8 mouse cellular contexts compared by ENCODE assay signal in the genomic region with DNA sequence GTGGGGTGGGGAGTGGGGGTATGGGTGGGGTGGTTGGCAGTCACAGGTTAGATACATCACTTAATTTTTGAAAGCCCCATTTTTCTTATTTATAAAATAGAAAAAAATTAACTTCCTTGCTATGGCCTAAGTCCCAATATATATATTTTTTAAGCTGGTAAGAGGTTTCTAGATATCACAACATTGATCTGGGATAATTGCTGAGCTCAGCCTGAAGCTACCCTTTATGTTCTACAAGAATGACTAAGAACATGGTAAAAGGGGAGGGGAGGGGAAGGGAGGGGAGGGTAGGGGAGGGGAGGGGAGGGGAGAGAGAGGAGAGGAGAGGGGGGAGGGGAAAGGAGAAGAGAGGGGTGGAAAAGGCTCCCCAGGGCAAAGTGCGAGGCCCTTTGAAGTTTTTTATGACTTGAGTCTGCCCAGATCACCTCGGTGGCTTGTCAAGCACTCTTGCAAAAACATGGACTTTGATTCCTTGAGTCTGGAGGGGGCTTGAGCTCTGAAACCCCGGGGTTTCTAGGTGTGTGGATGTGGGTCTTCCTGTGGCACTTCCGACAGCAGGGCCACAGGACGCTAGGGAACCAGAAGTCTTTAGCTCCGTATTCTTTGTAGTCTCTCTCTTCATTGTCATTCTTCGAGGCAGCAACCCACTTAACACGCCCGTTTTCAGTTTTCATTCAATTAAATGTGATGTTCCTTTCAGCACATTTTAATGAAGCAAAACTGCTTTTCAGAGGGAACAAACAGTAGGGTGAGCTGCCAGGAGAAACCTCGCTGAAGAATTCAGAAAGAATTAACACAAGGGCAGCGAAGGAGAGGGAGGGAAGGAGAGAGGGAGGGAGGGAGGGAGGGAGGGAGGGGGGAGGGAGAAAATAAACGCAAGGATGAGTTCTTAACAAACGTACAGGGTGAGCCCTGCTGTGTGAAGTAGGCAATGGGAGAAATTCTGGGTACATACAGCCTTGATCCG. TPM values are rescaled to one million over a fixed set of nuclear protein-coding genes. Genes with fewer than 3 reads are reported as not detected.
DNase-seq lines count a peak whose midpoint lies in the region; ATAC-seq and TF ChIP-seq lines count a peak whose summit lies in the region.

No protein-coding gene starts in this region.

- H3K36me3 ChIP-seq in heart, postnatal 0 days (replicated peaks; ENCODE audit: control insufficient read depth, insufficient read depth, low read length) = no peaks in the 10 kb centered on the region
- no peaks in the 10 kb centered on the region for H3K36me3 ChIP-seq in liver, embryonic 15.5 days (replicated peaks)

- no peak for DNase-seq in heart, postnatal 0 days (ENCODE audit: low spot score)
- no peak for DNase-seq in heart, adult 9 months (ENCODE audit: low spot score in 2 of 2)
- DNase-seq in embryo, embryonic 9.5 days (ENCODE audit: extremely low spot score) = peak; percentile 57
- DNase-seq in thymus, postnatal 0 days (ENCODE audit: low spot score) = peak; percentile 48
- DNase-seq in right cerebral cortex, postnatal 25 days = no peak
- DNase-seq in adrenal gland, postnatal 4 days (ENCODE audit: low spot score in 2 of 2) = no peak

- H3K4me3 ChIP-seq in heart, postnatal 0 days (ENCODE audit: low read depth, low read length) = peak overlapping the region; percentile 33
- H3K4me3 ChIP-seq in liver, embryonic 15.5 days (replicated peaks) = peak overlapping the region; percentile 40

- no peaks in the 10 kb centered on the region for H3K9me3 ChIP-seq in heart, postnatal 0 days (replicated peaks; ENCODE audit: control insufficient read depth, low read length)
- H3K9me3 ChIP-seq in liver, embryonic 15.5 days (replicated peaks) = no peaks in the 10 kb centered on the region

- peaks cover 4% of the 10 kb centered on the region; the same call in 1 of the 2 replicates for H3K4me1 ChIP-seq in heart, postnatal 0 days (ENCODE audit: control insufficient read depth, insufficient read depth)
- H3K4me1 ChIP-seq in liver, embryonic 15.5 days (replicated peaks) = peaks cover 33% of the 10 kb centered on the region

- no peak for ATAC-seq in heart, postnatal 0 days (ENCODE audit: insufficient read depth, low read depth)
- peak; percentile 8 for ATAC-seq in inflammation-experienced regulatory T-cells, adult 6 months
- ATAC-seq in liver, embryonic 15.5 days (ENCODE audit: insufficient read depth) = no peak

- no peak for TF ChIP-seq CTCF in heart, postnatal 0 days (IDR thresholded peaks at IDR 0.05; ENCODE audit: low read depth)

- no peak overlapping the region for H3K27ac ChIP-seq in heart, postnatal 0 days (ENCODE audit: low read depth)
- H3K27ac ChIP-seq in liver, embryonic 15.5 days (replicated peaks) = peak overlapping the region; percentile 31; the same call in 1 of the 2 replicates

- no peaks in the 10 kb centered on the region for H3K27me3 ChIP-seq in heart, postnatal 0 days (ENCODE audit: control insufficient read depth, insufficient read depth, low read length)
- 0 out of 2 replicates have a peak, but pooled peaks cover 3% of the 10 kb centered on the region for H3K27me3 ChIP-seq in liver, embryonic 15.5 days

- peak overlapping the region; percentile 45 for H3K9ac ChIP-seq in heart, postnatal 0 days (replicated peaks; ENCODE audit: low read depth, low read length)
- peak overlapping the region; percentile 54 for H3K9ac ChIP-seq in liver, embryonic 15.5 days

- no peak for TF ChIP-seq EP300 in heart, postnatal 0 days (IDR thresholded peaks at IDR 0.05; ENCODE audit: low read depth)

- 6% methylated on average over 14 of the region's 14 CpGs for WGBS in heart, postnatal 0 days
- WGBS in liver, embryonic 15.5 days (ENCODE audit: insufficient replicate concordance) = 11% methylated on average over 14 of the region's 14 CpGs

- peak overlapping the region; percentile 49 for H3K4me2 ChIP-seq in heart, postnatal 0 days (ENCODE audit: low read depth, low read length)
- peak overlapping the region; percentile 63 for H3K4me2 ChIP-seq in liver, embryonic 15.5 days

RNA-seq across cellular contexts. Expression of gene Bmp2k, which starts 33.1 kb away (rescaled TPM):
- 7.0 and 12.4 TPM in 2 replicates for total RNA-seq in heart, postnatal 0 days (2014; rRNA removed; ENCODE audit: low replicate concordance)
- 6.8 and 6.9 TPM in 2 replicates for polyA plus RNA-seq in heart, postnatal 0 days (2015; fragmentation: Nextera tagmentation; extraction: Ambion mirVana)
- polyA plus RNA-seq in inflammation-experienced regulatory T-cells, adult 6 months (2017; shearing (Covaris generic)) = 10 to 100 TPM in 2 of 3 experiments, 1 to 10 TPM in 1; 9.3 to 18.6 (median 10.8) TPM
- 31.1 and 31.3 TPM in 2 replicates for polyA plus RNA-seq in liver, embryonic 15.5 days (2015; fragmentation: Nextera tagmentation; extraction: Ambion mirVana)
- 24.3 and 29.7 TPM in 2 replicates for polyA plus RNA-seq in thymus, postnatal 0 days (2015; fragmentation: Nextera tagmentation; extraction: Ambion mirVana)
- total RNA-seq in adrenal gland, postnatal 4 days (2021) = 10 to 100 TPM; 25.3 to 26.8 TPM

Comparison
In these comparisons a context has a peak if more than half of its experiments do, and no peak if none do; other contexts are left out.
1. DNase-seq: peak in embryo, embryonic 9.5 days (single experiment) and thymus, postnatal 0 days (single experiment); none in heart, postnatal 0 days (single experiment), heart, adult 9 months (0 of 2), right cerebral cortex, postnatal 25 days (single experiment) and adrenal gland, postnatal 4 days (0 of 2).